Mouse (Mus musculus): ENCODE results near the gene Pvalb.

Gene Pvalb

DNA sequence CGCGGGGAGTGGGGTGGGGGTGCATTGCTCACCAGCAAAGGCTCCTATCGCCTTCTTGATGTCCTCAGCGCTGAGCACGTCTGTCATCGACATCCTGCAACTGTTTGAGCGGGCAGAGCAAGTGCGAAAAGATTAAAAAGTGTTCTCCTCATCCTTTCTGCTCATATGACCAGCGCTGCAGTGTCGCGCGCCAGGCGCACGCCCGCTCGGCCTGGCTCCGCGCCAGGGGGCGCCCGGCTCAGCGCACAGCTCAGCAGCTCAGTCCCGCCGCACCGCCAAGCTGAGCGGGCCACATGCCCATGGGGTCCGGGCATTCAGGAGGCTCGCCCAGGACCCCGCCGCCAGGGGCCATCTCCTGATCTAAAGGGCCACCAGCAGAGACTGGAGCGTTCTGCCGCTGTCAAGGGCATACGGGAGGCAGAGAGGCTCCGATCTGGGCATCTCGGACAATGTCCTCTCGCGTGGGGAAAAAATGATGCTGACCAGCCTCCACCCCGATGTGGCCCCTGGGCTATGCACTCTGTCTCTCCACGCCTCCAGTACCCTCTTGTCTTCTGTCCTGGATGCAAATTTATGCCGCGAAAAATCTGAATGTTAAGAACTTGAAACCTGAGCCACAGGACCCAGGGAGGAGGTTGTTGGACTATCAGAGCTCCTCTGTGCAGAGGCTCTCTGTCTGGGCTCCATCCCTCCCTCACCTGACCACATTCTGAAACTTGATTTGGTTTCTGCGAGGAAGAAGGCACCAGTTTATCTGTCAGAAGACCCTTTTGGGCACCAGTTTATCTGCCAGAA lies 1.9 kb downstream of the Pvalb start:
- no peak for DNase-seq (ENCODE audit: extremely low read depth, low read depth, low spot score)

GRCm38 (mm10) chr15:78195096-78195880 lies 10.9 kb downstream of the Pvalb start:
- no peak for DNase-seq (ENCODE audit: extremely low read depth, low read depth, low spot score)

- DNase-seq (ENCODE audit: extremely low read depth, low read depth, low spot score): no peak
These were observed 11.9 kb downstream of the Pvalb start for GRCm38 (mm10) chr15:78194320-78194719.

GRCm38 (mm10) chr15:78189636-78190035 lies 16.6 kb downstream of the Pvalb start:
- DNase-seq (ENCODE audit: extremely low read depth, low read depth, low spot score): no peak

- no peak for DNase-seq (ENCODE audit: extremely low read depth, low read depth, low spot score)
These were observed 17.7 kb downstream of the Pvalb start for GRCm38 (mm10) chr15:78188546-78188945.

DNA sequence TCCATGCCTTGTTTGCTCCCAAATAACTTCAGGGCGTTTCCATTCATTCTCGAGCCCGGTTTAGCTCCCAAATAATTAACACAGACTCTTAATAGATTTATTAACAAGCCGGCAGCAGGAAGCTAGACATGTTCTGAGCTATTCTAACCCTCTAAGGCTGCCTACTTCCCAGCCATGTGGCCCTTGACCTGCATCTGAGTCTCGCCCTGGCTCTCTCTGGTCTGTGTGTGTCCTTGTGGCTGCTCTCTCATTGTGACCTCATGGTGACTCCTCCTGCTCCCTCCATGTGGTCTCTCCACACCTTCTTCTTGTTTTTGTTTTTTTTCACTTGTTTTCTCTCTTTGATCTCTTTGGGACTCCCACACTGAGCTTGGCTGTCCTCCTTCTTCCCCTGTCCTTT lies 19.3 kb downstream of the Pvalb start:
- no peak for DNase-seq (ENCODE audit: extremely low read depth, low read depth, low spot score)

DNA sequence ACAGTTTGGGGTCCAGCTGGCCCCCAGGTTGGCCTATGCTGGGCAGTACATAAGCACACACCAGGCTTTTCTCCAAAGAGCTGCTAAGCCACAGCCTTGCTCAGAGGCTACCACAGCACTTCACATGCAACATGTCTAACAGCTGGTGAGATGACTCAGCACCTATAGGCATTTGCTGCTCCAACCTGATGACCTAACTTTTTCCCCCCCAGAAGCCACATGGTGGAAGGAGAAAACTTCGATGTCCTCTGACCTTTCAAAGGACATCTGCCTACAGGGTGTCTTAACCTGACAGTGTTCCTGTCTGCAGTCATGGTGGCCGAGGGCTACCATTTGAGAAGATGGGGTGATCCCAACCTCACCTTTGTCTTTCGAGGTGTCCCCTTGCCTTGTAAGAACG lies 20.6 kb downstream of the Pvalb start:
- no peak for DNase-seq (ENCODE audit: extremely low read depth, low read depth, low spot score)

DNA sequence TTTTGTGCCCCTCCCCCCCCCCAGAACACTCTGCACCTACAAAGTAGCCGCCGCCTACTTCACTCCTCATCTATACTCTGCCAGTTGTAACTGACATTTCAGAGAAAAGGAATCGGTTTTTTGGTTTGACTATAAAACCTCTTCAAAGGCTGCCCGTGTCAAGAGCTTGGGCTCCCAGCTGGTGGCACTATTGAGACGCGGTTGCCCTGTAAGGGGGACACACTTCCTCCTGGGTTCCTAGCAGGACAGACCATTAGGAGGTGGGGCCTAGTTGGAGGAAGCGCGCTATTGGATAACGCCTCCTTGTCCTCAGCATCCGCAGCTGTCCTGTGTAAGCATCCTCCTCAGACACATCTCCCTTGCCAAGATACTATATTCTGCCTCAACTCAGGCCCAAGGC lies 21.3 kb downstream of the Pvalb start:
- DNase-seq (ENCODE audit: extremely low read depth, low read depth, low spot score): no peak

DNA sequence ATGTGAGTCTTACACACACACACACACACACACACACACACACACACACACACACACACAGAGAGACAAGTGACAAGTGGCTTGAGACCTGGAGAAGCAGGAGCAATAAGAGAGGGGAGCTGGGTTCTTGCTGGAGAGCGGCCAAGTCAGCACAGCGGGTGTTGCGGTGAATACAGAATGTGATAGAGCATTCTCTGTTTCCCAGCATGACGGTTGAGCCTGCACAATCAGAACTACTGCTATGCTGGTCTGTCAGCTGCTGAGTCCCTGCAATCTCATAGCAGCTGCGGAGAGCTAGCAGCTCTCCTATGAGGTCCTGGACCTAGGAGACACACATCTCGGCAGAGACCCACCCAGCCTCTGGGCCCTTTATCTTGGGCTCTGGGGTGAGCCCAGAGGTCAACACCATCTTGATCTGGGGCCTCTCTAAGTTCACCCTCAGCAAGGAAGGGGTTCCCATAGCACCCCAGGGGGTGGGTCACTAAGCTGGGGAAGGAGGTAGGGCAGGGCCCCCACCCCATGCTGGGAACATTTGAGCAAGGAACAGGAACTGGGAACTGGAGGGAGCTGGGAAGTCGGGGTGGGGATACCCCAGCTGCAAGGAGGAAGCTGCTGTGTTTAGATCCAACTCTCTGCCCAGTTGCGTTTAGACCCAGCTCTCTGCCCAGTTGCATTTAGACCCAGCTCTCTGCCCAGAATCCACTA lies 24.3 kb downstream of the Pvalb start:
- DNase-seq (ENCODE audit: extremely low read depth, low read depth, low spot score): no peak

- no peak for DNase-seq (ENCODE audit: extremely low read depth, low read depth, low spot score)
These were observed 26.4 kb downstream of the Pvalb start for GRCm38 (mm10) chr15:78179775-78180174.

- DNase-seq (ENCODE audit: extremely low read depth, low read depth, low spot score): no peak
These were observed 27.8 kb downstream of the Pvalb start for GRCm38 (mm10) chr15:78178397-78178796.

DNA sequence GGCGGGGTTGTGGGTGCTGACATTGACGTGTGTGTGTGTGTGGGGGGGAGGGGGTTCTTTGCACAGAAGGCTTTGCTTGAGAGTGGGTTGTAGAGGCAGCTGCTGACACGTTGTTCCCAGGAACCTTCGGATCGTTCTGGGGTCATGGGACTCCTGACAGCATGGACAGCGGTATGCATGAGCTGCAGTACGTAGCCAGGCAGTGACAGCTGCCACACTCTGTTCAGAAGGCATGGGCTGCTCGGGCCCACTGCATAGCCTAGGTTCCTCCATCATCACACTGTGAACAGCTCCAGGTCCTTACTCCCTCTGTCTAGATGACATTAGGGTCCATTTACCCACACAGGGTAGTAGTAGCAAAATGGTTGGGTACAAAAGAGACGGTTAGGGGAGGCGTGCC lies 28.9 kb downstream of the Pvalb start:
- no peak for DNase-seq (ENCODE audit: extremely low read depth, low read depth, low spot score)

- no peak for DNase-seq (ENCODE audit: extremely low read depth, low read depth, low spot score)
These were observed 31.3 kb downstream of the Pvalb start for GRCm38 (mm10) chr15:78174887-78175245.

DNA sequence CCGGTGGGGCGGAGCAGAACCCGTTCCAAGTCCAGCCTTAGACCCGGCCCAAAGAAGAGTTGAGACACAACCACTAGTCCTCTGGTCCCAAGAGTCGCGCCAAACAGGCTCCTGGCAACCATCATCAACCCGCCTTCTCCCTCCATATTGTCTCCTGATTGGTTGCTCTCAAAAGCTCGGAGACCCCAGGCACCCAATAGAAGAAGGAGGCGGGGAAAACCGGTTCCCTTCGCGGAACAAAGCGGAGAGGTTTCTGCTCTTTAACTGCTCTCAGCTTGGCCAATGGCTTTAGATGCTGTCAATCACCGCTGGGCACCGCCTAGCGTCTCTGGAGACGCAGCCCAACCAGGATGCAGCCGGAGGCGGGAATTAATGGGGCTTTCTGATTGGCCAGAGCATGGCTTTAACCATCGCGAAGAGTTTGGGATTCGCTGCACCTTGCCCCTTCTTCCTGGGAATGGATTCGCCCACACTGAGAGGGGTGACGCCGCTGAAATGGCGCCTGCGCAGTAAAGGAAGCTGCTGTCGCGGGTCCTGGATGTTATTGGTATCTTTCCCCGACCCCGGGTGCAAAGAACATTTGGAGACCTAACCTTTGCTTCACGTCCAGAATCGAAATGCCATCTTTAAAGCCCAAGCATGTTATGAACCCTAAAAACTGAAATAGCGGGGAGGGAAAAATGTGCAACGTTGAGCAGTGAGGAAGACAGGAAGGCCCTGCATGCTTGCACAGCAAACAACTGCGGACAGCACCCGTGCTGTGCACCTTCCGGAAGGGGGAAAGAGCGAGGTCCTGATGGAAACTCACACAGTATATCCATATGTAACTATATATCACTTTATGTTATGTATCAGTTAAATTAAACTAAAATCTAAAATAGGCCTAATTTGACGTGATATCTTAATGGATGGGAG lies 32.0 kb downstream of the Pvalb start, which contains the start of gene Ift27:
TSS of gene Ift27 (minus strand) at position 136 of the 915 bp plus-strand sequence.
- peak; percentile 96 for DNase-seq (ENCODE audit: extremely low read depth, low read depth, low spot score)

DNA sequence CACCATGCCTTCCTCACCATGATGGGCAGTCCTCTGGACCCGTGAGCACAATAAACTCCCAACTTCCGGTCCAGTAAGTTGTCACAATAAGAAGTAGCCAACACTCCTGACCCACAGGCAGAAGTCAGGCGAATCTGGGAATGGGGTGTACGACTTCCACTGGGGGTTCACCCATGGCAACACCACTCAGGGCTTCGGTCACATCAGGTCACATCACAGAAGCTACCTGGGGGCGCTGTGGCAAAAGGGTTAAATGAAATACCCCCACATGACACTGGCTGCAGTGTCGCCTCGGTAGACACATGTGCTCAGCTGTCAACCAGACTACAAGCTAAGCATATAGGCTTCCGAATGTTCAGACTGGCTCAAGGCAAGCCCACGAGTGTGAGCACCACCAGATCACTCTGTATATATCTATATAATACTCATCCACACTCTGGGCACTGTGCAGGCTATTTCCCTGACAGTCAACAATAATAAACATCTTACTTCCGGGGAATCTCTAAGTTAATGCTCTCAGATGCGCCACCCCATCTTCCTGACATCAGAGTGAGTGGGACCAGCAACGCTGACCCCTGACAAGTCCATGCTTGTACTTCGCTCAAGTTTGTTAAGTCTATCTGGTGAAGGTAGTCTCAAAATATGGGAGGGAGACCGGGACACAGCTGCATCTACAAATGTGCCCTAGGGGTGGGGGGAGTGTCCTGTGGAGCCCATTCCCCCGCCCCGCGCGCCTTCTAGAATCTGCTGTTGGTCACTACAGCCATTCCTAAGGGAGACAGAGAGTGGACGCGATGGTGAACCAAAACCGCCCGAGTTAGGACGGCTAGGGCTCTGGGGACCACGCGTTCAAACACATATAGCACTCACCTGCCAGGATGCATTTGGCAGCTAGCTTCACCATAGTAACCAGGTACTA lies 33.0 kb downstream of the Pvalb start:
- no peak for DNase-seq (ENCODE audit: extremely low read depth, low read depth, low spot score)

DNA sequence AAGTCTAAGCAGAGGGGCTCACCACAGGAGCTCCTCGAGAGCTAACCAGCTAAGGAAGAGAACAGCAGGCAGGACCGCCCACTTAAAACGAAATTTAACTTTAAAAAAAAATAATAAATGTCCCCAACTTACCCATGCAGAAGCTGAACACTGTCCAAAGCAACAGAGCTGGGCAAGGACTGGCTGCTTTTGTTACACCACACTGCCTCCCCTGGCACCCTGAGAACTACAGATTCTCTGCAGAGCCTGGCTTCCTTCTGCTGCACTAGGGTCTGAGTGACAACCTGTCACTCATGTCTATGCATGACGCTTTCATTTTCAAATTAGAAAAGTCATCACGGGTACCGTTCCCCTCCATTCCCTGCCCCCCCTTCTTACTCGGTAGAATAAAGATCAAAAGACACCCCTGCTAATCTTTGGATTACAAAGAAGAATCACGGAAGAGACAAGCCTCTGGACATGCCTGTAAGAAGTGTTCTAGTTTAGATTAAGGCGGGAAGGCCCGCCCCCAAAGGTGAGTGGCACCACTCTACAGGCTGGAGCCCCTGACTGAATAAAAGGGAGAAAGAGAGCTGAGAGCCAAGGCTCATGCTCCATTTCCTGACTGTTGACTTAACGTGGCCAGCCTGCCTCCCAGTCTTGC lies 33.8 kb downstream of the Pvalb start:
- DNase-seq (ENCODE audit: extremely low read depth, low read depth, low spot score): no peak

GRCm38 (mm10) chr15:78171651-78172050 lies 34.5 kb downstream of the Pvalb start:
- DNase-seq (ENCODE audit: extremely low read depth, low read depth, low spot score): no peak

DNA sequence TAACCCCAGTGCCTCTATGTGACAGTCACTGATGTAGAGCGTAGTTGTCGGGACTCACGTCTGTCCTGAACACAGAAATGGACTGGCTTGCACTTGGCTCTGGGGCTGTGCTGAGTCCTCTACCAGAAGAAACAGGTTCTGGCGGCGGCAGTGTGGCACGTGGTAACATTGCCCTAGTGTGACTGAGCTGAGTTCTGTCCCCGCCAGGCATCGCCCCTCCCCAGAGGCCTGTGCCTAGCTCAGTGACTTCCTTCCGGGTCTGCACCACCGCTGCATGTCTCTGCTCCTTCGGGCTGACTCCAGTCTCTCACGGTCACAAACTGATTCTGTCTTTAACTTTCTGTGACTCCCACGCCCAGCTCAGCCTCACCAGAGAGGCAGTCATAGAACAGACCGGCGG lies 35.5 kb downstream of the Pvalb start:
- no peak for DNase-seq (ENCODE audit: extremely low read depth, low read depth, low spot score)

- DNase-seq (ENCODE audit: extremely low read depth, low read depth, low spot score): no peak
These were observed 36.6 kb downstream of the Pvalb start for GRCm38 (mm10) chr15:78169566-78169965.

All from fat pad, adult 2 months (tissue).